Mouse (Mus musculus): Measurements from ENCODE around the gene Stk11. TPM values are rescaled to one million over a fixed set of nuclear protein-coding genes. Genes with fewer than 3 reads are reported as not detected.

The Stk11 gene
- polyA plus RNA-seq, 1 experiment from 2014 or later: 13.3 TPM

DNA sequence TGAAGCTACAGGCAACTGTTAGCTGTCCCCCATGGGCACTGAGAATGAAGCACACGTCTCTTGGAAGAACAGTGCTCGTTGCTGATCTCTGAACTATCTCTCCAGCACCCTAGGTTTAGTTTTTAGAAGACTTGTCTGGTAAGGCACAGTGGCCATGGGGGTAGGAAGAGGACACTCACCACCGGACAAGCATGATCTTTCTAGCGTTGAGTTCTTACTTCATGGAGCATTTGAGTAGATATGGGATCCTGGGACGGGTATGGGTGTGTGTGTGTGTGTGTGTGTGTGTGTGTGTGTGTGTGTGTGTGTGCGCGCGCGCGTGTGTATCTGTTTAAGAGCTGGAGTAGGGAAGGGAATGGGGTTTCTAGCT lies 25.0 kb downstream of the Stk11 start, which contains the start of gene Cbarp:
Gene Cbarp, minus strand, starts transcription at position 170 of the 370 bp plus-strand sequence.
- Histone ChIP-seq H3K4me3 (peak within 1 kb of the TSS; percentile 83), H3K27ac (replicated peaks) (peak within 1 kb of the TSS; percentile 97), H3K9me3 (no peaks in the 10 kb centered on the region), H3K4me2 (peak within 1 kb of the TSS; percentile 93), H3K27me3 (peaks cover 14% of the 10 kb centered on the region), H3K9ac (peak within 1 kb of the TSS; percentile 97), H3K36me3 (peaks cover 28% of the 10 kb centered on the region), H3K4me1 (replicated peaks) (peaks cover 78% of the 10 kb centered on the region)
- ATAC-seq (ENCODE audit: low read depth): no peak
- 76% methylated on average over 10 of the region's 10 CpGs for WGBS

DNA sequence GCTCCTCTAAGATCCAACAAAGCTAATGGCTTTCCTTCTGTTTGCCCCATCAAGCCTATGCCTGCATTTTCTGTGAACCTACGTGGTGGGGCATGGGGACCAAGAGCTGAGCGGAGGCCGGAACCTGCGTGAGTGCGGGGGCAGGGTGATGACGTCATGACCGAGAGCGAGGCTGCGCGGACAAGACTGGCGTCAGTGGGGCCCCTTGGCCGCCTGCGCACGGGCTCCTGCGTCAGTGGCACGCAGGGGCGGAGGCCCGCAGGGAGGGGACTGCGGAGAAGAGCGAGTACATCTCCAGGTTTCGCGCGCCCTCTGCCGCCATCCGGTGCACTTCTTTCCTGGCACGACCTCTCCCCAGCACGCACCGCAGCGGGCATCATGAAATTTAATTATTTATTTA lies 25.6 kb downstream of the Stk11 start:
- ATAC-seq (ENCODE audit: low read depth): peak; percentile 52
- WGBS: under 1% methylated on average over 29 of the region's 29 CpGs
- H3K4me1 ChIP-seq (replicated peaks): peaks cover 81% of the 10 kb centered on the region

DNA sequence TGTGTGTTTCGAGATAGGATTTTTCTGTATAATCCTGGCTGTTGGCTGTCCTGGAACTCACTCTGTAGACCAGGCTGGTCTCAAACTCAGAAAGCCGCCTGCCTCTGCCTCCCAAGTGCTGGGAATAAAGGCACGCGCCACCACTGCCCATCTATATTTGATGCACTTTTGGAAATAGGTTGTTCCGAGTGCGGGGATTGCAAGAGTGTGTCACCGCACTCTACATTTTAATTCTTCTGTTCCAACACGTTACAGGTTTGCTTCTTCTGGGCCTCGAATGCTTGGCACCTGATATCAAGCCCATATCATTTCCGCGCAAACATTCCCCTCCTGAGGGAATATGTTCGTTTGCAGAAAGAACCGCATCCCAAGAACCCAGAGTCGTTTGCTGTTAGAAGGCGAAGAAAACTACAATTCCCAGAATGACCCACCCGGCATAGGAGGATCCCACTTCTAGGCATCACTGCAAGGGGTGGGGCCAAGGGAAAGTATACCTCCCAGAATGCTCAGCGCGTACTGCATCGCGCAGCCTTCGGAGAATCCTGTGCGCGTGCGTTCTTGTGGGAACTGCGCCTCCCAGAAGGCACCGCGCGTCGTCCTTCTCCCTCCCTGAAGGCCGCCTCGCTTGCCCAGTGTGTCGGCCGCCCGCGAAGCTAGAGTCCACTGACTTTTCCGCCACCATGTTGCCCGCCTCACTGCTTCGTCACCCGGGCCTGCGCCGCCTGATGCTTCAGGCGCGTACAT lies 26.4 kb downstream of the Stk11 start:
- H3K4me2 ChIP-seq: peak overlapping the region; percentile 93
- H3K4me1 ChIP-seq (replicated peaks): peaks cover 80% of the 10 kb centered on the region
- peak; percentile 88 for ATAC-seq (ENCODE audit: low read depth)
- peaks cover 3% of the 10 kb centered on the region; the same call in 1 of the 2 replicates for H3K27me3 ChIP-seq
- H3K9me3 ChIP-seq: no peaks in the 10 kb centered on the region
- H3K36me3 ChIP-seq: peaks cover 34% of the 10 kb centered on the region
- WGBS: under 1% methylated on average over 43 of the region's 43 CpGs
- H3K4me3 ChIP-seq: peak overlapping the region; percentile 67
- H3K27ac ChIP-seq (replicated peaks): peak overlapping the region; percentile 90
- H3K9ac ChIP-seq: peak overlapping the region; percentile 86

More for the DNA sequence above, 25.6 kb downstream of the Stk11 start:
- peak overlapping the region; percentile 90 for H3K27ac ChIP-seq (replicated peaks)
- H3K36me3 ChIP-seq: peaks cover 28% of the 10 kb centered on the region
- H3K9me3 ChIP-seq: no peaks in the 10 kb centered on the region
- peak overlapping the region; percentile 67 for H3K4me3 ChIP-seq
- peaks cover 8% of the 10 kb centered on the region for H3K27me3 ChIP-seq
- H3K9ac ChIP-seq: peak overlapping the region; percentile 64
- peak overlapping the region; percentile 93 for H3K4me2 ChIP-seq

DNA sequence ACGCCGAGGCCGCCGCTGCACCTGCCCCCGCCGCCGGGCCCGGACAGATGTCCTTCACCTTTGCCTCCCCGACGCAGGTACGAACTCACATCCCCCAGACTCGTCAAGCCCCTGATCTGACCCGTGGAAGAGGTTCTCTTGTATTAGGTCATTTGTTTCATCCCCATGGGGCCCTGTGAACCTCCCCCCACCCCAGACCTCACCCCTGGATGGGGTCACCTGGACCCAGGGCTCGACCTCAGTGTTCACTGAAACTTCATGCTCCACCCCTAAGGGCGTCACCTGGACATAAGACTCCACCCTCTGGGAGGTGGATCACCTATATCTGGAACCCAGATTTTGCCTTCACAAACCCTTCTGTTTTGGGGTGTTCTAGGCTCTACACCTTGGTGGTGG lies 26.9 kb downstream of the Stk11 start:
- H3K4me1 ChIP-seq (replicated peaks): peaks cover 80% of the 10 kb centered on the region

DNA sequence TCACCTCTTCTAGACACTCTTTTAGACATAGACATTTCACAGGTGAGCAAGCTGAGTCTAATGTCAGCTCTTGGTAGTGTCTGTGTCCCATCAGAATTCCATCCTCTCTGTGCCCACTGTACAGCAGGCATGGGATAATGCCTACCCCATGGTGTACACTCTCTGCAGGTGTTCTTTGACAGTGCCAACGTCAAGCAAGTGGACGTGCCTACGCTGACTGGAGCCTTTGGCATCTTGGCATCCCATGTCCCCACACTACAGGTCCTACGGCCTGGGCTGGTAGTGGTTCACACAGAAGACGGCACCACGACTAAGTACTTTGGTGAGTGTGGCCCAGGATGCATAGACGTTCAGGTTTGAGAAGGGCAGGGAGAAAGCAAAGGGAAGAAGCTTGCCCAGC lies 28.1 kb downstream of the Stk11 start:
- Histone ChIP-seq H3K27ac (replicated peaks) (no peak overlapping the region), H3K4me2 (peak overlapping the region; percentile 93), H3K36me3 (peaks cover 34% of the 10 kb centered on the region), H3K4me1 (replicated peaks) (peaks cover 75% of the 10 kb centered on the region), H3K9ac (0 out of 2 replicates have a peak overlapping the region, but pooled peaks have one; percentile 22), H3K9me3 (no peaks in the 10 kb centered on the region), H3K27me3 (no peaks in the 10 kb centered on the region), H3K4me3 (0 out of 2 replicates have a peak overlapping the region, but pooled peaks have one; percentile 67)
- no peak for ATAC-seq (ENCODE audit: low read depth)
- 94% methylated on average over 7 of the region's 7 CpGs for WGBS

More for the DNA sequence above, 26.9 kb downstream of the Stk11 start:
- no peaks in the 10 kb centered on the region for H3K9me3 ChIP-seq
- 0% methylated on average over 15 of the region's 15 CpGs for WGBS
- no peaks in the 10 kb centered on the region for H3K27me3 ChIP-seq
- peak overlapping the region; percentile 67 for H3K4me3 ChIP-seq
- peak overlapping the region; percentile 86 for H3K9ac ChIP-seq
- ATAC-seq (ENCODE audit: low read depth): no peak
- peaks cover 34% of the 10 kb centered on the region for H3K36me3 ChIP-seq
- peak overlapping the region; percentile 90 for H3K27ac ChIP-seq (replicated peaks)
- peak overlapping the region; percentile 93 for H3K4me2 ChIP-seq

DNA sequence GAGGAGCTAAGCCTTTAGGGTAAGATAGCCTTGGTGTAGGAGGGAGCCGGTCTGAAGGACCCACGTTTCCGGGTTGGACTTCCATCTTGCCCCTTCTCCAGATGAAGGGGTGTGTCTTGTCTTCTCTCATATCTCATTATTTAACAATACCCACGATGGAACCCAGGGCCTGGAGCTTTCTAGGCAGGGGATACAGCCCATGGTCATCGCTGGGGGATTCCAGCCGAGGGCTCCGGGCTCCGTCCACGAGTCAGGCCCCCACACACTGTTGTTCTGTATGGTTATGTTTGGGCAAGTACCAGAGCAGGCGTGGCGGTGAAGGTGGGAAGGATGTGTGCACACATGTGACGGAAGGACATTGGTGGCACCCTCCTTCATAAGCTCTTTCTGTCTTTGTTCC lies 28.6 kb downstream of the Stk11 start:
- Histone ChIP-seq H3K27ac (replicated peaks) (no peak overlapping the region), H3K9ac (peak overlapping the region; percentile 22; the same call in 1 of the 2 replicates), H3K4me2 (0 out of 2 replicates have a peak overlapping the region, but pooled peaks have one; percentile 93), H3K36me3 (peaks cover 34% of the 10 kb centered on the region), H3K4me1 (replicated peaks) (peaks cover 75% of the 10 kb centered on the region), H3K9me3 (no peaks in the 10 kb centered on the region), H3K27me3 (no peaks in the 10 kb centered on the region), H3K4me3 (no peak overlapping the region)
- 91% methylated on average over 12 of the region's 12 CpGs for WGBS
- no peak for ATAC-seq (ENCODE audit: low read depth)

DNA sequence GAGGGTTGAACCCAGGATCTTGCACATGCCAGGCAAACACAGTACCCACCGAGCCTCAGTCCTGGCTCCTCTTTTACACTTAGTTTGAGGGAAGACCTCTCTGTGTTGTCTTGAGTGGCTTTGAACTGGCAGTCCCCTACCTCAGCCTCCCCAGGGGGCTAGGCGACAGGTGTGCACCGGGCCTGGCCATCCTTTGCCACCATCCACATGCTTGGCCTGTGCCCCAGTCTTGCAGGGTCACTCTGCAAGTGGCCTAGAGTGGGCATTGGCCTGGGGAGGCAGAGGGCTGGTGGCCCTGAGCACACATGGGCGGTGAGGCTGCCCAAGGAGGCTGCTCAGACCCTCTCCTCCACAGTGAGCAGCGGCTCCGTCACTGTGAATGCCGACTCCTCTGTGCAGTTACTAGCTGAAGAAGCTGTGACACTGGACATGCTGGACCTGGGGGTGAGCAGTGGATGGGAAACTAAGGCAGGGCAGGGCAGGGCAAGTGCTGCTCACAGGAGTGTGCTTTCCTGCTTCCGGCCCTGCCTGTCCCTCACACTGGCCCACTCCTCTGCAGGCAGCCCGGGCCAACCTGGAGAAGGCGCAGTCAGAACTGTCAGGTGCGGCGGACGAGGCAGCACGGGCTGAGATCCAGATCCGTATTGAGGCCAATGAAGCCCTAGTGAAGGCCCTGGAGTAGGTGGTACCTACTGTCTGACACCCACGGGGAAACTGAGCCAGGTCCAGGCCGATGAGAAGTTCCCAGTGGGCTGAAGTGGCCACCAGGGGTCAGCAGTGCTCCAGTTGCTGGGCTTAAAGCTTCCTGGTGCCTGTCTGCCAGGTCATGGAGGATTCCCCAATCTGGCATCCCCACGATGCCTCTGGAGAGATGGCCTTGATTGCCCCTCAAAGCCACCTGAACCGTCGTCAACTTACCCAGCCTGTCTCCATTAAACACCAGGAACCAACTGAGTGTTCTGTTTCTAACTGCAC lies 29.5 kb downstream of the Stk11 start:
- Histone ChIP-seq H3K27ac (replicated peaks) (0 out of 2 replicates have a peak overlapping the region, but pooled peaks have one; percentile 15), H3K4me3 (0 out of 2 replicates have a peak overlapping the region, but pooled peaks have one; percentile 4), H3K36me3 (peaks cover 34% of the 10 kb centered on the region), H3K4me1 (replicated peaks) (peaks cover 67% of the 10 kb centered on the region), H3K9ac (peak overlapping the region; percentile 100), H3K4me2 (no peak overlapping the region), H3K9me3 (no peaks in the 10 kb centered on the region), H3K27me3 (no peaks in the 10 kb centered on the region)
- WGBS: 71% methylated on average over 20 of the region's 20 CpGs
- no peak for ATAC-seq (ENCODE audit: low read depth)

DNA sequence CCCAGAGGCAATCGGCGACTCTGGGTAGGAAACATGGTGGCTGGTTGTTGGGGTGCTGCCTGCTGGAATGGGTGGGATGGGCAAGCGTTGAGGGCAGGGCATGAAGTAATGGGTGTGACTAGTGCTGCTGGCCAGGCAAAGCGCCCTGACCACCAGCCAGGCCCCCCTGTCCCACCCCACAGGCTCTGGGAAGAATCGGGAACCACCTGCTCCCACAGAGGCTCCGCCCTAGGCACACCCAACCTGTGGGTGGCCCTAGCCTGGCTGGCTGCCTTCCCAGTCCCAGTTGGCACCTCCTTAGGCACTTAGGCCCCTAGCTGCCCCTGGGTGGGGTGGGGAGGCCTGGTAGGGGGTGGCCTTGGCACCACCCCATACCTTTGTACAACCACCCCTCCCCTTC lies 30.3 kb downstream of the Stk11 start:
- Histone ChIP-seq H3K27me3 (no peaks in the 10 kb centered on the region), H3K36me3 (peaks cover 34% of the 10 kb centered on the region), H3K27ac (replicated peaks) (0 out of 2 replicates have a peak overlapping the region, but pooled peaks have one; percentile 15), H3K4me3 (0 out of 2 replicates have a peak overlapping the region, but pooled peaks have one; percentile 4), H3K9me3 (no peaks in the 10 kb centered on the region), H3K4me2 (no peak overlapping the region), H3K4me1 (replicated peaks) (peaks cover 62% of the 10 kb centered on the region), H3K9ac (peak overlapping the region; percentile 100)
- WGBS: 85% methylated on average over 6 of the region's 6 CpGs
- no peak for ATAC-seq (ENCODE audit: low read depth)

DNA sequence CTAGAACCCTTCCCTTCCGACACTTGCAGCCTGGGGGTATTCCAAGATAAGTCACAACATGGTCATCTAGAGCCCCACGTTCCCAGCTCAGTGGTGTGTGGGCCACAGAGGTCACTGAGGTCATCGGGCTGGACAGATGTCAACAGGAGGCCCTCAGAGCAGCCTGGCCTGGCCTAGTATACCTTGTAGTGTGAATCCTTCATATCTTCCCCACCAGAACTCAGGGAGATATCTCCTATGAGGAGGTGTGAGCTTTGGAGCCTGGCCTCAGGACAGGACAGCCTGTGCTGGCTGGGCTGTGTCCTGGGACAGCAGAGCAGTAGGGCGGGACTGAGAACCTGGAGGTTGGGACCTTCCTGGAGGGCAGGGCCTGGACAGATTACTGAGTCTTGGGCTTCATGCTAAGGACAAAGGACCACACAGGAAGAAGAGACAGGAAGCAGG lies 31.0 kb downstream of the Stk11 start:
- Histone ChIP-seq H3K4me2 (no peak overlapping the region), H3K9me3 (no peaks in the 10 kb centered on the region), H3K27ac (replicated peaks) (peak overlapping the region; percentile 100), H3K4me3 (0 out of 2 replicates have a peak overlapping the region, but pooled peaks have one; percentile 98), H3K9ac (peak overlapping the region; percentile 100; the same call in 1 of the 2 replicates), H3K27me3 (no peaks in the 10 kb centered on the region), H3K4me1 (replicated peaks) (peaks cover 56% of the 10 kb centered on the region), H3K36me3 (peaks cover 40% of the 10 kb centered on the region)
- 72% methylated on average over 4 of the region's 4 CpGs for WGBS
- no peak for ATAC-seq (ENCODE audit: low read depth)

DNA sequence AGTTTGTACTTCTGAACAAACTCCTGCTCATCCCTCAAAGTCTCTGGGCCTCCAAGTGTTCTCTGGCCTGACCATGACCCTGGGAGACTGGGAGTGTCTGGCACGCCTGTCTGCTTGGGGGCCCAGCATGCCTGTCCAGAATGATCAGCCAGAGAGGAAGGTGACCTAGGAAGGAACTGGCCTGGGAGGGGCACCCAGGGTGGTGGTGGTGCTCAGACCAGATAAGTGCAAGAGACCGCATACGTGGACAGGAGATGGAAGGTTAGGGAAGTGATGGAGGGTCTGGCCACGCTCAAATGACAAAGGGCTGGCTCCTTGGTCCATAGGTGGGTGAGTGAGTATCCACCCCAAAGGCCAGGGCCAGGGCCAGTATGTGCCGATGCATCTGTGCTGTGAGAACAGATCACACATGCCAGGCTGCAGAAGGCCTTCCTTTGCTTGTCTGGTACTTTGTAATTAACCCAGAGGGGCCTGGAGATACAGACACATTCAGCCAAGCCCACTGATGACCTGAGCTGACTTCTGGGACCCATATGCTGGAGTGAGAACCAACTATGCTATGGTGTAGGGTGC lies 31.6 kb downstream of the Stk11 start:
- Histone ChIP-seq H3K4me1 (replicated peaks) (peaks cover 60% of the 10 kb centered on the region), H3K9ac (peak overlapping the region; percentile 100), H3K27ac (replicated peaks) (peak overlapping the region; percentile 100), H3K27me3 (no peaks in the 10 kb centered on the region), H3K36me3 (peaks cover 47% of the 10 kb centered on the region), H3K9me3 (no peaks in the 10 kb centered on the region), H3K4me2 (peak overlapping the region; percentile 69), H3K4me3 (peak overlapping the region; percentile 98)
- WGBS: 71% methylated on average over 5 of the region's 5 CpGs
- ATAC-seq (ENCODE audit: low read depth): no peak

All from neural tube, embryonic 13.5 days (tissue).